Mouse (Mus musculus): ENCODE data around the gene Gemin8.

The Gemin8 gene

GRCm38 (mm10) chrX:166229750-166230149 is 59.5 kb downstream of the Gemin8 start:
- DNase-seq (ENCODE audit: low spot score in 2 of 2), result no peak

- DNase-seq (ENCODE audit: low spot score in 2 of 2), result no peak
Observed at GRCm38 (mm10) chrX:166230515-166231267, 60.4 kb downstream of the Gemin8 start.

- peak; percentile 11 to 23 for DNase-seq (ENCODE audit: low spot score in 2 of 2)
Observed at GRCm38 (mm10) chrX:166236131-166236530, 65.9 kb downstream of the Gemin8 start.

DNA sequence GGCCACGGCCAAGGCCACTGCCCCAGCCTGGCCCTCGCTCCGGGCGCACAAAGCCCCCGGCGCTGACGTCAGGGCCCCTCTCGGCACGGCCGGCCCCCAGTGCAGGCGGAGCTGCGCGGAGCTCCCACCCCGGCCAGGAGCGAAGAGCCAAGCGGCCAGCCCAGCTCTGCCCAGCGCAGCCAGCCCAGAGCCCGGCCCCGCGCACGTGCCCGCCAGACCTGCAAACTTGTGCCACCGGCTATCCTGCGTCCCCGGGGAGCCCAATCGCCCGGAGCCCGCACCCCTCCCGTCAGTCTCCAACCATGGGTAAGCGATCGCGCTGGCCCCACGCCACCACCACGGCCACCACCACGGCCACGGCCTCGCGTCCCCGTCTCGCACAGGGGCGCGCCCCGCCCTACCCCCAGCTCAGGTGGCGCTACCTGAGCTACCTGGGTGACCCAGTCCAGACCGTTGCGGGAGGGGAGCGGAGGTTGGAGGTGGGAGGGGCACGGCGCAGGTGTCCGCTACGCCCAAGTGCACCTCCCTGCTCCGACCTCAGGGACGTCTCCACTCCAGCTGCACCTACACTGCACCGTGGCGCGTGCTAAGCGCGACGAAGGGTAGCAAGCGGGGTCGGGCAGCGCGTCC is 68.7 kb downstream of the Gemin8 start, which contains the start of gene Gpm6b:
Gene Gpm6b (plus strand): TSS at position 81 of the 630 bp plus-strand sequence.
- peak; percentile 18 to 27 for DNase-seq (ENCODE audit: low spot score in 2 of 2)

- DNase-seq (ENCODE audit: low spot score in 2 of 2), result no peak
Observed at GRCm38 (mm10) chrX:166239520-166239919, 69.3 kb downstream of the Gemin8 start.
